Comparison of ENCODE assay signal across 8 mouse cellular contexts in genomic region chr11:79962125-79962876, GRCm38 (mm10). TPM values are rescaled to one million over a fixed set of nuclear protein-coding genes. Genes with fewer than 3 reads are reported as not detected.
DNase-seq lines count a peak whose midpoint lies in the region; ATAC-seq lines count a peak whose summit lies in the region.

Gene Utp6 (minus strand): TSS chr11:79962390.

- under 1% methylated on average over 45 of the region's 46 CpGs for WGBS in hindbrain, embryonic 11.5 days

- H3K4me2 ChIP-seq in hindbrain, embryonic 11.5 days (replicated peaks; ENCODE audit: low read depth, low read length), result peak within 1 kb of the TSS; percentile 52

- no peaks in the 10 kb centered on the region for H3K27me3 ChIP-seq in hindbrain, embryonic 11.5 days (ENCODE audit: control insufficient read depth, insufficient read depth, low read length)

- no peaks in the 10 kb centered on the region for H3K4me1 ChIP-seq in hindbrain, embryonic 11.5 days (replicated peaks; ENCODE audit: control insufficient read depth, insufficient read depth, low read length)

- H3K9ac ChIP-seq in hindbrain, embryonic 11.5 days (ENCODE audit: low read depth, low read length), result peak within 1 kb of the TSS; percentile 61

- ATAC-seq in hindbrain, embryonic 11.5 days (ENCODE audit: low FRiP score), result peak; percentile 93

- H3K4me3 ChIP-seq in hindbrain, embryonic 11.5 days (ENCODE audit: low read depth, low read length), result peak within 1 kb of the TSS; percentile 75

- peak; percentile 97 for DNase-seq in Muller cell, postnatal 12 days (ENCODE audit: inconsistent ontology term)
- peak; percentile 98 for DNase-seq in cerebellum, adult 9-11 months
- peak; percentile 95 to 100 for DNase-seq in frontal cortex, adult 2 months (ENCODE audit: extremely low spot score in 1 of 2, low spot score in 1 of 2)
- peak; percentile 100 for DNase-seq in hindbrain, embryonic 11.5 days (ENCODE audit: low spot score)
- peak; percentile 100 for DNase-seq in layer of hippocampus, postnatal 10 days (ENCODE audit: low spot score in 2 of 2)
- peak; percentile 99 for DNase-seq in lung, postnatal 10 days
- DNase-seq in ovary, postnatal 36 days (ENCODE audit: low spot score), result peak; percentile 97
- DNase-seq in thymus, postnatal 25 days, result peak; percentile 100

- no peaks in the 10 kb centered on the region for H3K36me3 ChIP-seq in hindbrain, embryonic 11.5 days (ENCODE audit: control insufficient read depth, insufficient read depth, low read length)

- peak within 1 kb of the TSS; percentile 47; the same call in 1 of the 2 replicates for H3K27ac ChIP-seq in hindbrain, embryonic 11.5 days (ENCODE audit: low read depth, low read length)

- H3K9me3 ChIP-seq in hindbrain, embryonic 11.5 days (ENCODE audit: control insufficient read depth, low read length), result no peaks in the 10 kb centered on the region

RNA-seq across cellular contexts. Expression of gene Utp6, which starts in this region (rescaled TPM):
- polyA plus RNA-seq in frontal cortex, adult 2 months (2012; rRNA removed), result 24.7 and 27.8 TPM in 2 replicates
- polyA plus RNA-seq in hindbrain, embryonic 11.5 days (2014; fragmentation: Nextera tagmentation; extraction: Ambion mirVana), result 84.5 and 87.5 TPM in 2 replicates
- total RNA-seq in layer of hippocampus, postnatal 10 days (2021), result 10 to 100 TPM; 37.6 to 40.1 TPM

Comparison
In these comparisons a context has a peak if more than half of its experiments do, and no peak if none do; other contexts are left out.
1. Peak in every context shown above with its lines: DNase-seq, ATAC-seq, H3K4me3 ChIP-seq and H3K27ac ChIP-seq.